In the genomic region with DNA sequence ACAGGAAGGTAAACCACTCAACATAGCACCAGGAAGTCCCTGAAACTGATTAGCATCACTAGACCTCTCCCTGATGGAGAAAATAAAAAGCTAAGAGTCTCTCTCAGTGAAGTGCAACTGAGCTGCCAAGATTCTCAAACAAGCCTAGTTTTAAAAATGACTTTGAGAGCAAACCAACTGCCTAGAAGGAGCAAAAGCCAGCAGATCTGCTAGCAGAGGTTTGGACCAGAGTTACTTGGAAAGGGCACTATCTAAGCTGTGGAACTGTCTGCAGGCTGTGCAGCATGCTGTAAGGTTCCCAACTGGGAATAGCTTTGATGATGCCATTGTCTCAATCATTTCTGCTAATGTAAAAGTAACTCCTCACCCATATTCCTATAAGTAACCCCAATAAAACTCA, we compare ENCODE assay signal across 15 mouse cellular contexts.
"Had no signal": no experiment of that assay in that cellular context is flagged by ENCODE, and none has a peak within 500 bp of the region (broad histone marks: within the 10 kb centered on the region; RNA-seq: fewer than 3 reads in every experiment).

No protein-coding gene starts in this region.

- H3K27me3 ChIP-seq: midbrain, embryonic 12.5 days; midbrain, embryonic 15.5 days; neural tube, embryonic 13.5 days; neural tube, embryonic 15.5 days; stomach, embryonic 15.5 days had no signal

- H3K9me3 ChIP-seq: midbrain, embryonic 12.5 days; midbrain, embryonic 15.5 days; neural tube, embryonic 13.5 days; neural tube, embryonic 15.5 days; stomach, embryonic 15.5 days had no signal

- H3K9ac ChIP-seq: lung, embryonic 14.5 days; midbrain, embryonic 12.5 days; midbrain, embryonic 15.5 days; neural tube, embryonic 13.5 days; neural tube, embryonic 15.5 days; stomach, embryonic 15.5 days had no signal

- H3K4me1 ChIP-seq: midbrain, embryonic 15.5 days; neural tube, embryonic 15.5 days; stomach, embryonic 15.5 days had no signal

- H3K4me2 ChIP-seq: lung, embryonic 14.5 days; midbrain, embryonic 12.5 days; midbrain, embryonic 15.5 days; neural tube, embryonic 13.5 days; neural tube, embryonic 15.5 days; stomach, embryonic 15.5 days had no signal

- H3K27ac ChIP-seq: midbrain, embryonic 12.5 days; midbrain, embryonic 15.5 days; neural tube, embryonic 13.5 days; neural tube, embryonic 15.5 days; stomach, embryonic 15.5 days; stomach, postnatal 0 days had no signal

- ATAC-seq: midbrain, embryonic 15.5 days had no signal

- H3K4me3 ChIP-seq: midbrain, embryonic 12.5 days; midbrain, embryonic 15.5 days; myocyte; neural tube, embryonic 13.5 days; neural tube, embryonic 15.5 days; stomach, embryonic 15.5 days had no signal

- H3K36me3 ChIP-seq: midbrain, embryonic 12.5 days; midbrain, embryonic 15.5 days; neural tube, embryonic 13.5 days; neural tube, embryonic 15.5 days; stomach, embryonic 15.5 days had no signal

- DNase-seq: lung, adult 18-20 months; lung, embryonic 14.5 days; lung, postnatal 10 days; lung, postnatal 4 days; right cerebral cortex, postnatal 14 days; thymus, adult 2 months; thymus, postnatal 25 days; thymus, postnatal 4 days had no signal
